Mouse (Mus musculus): ENCODE data around the gene Qk. TPM values are rescaled to one million over a fixed set of nuclear protein-coding genes. Genes with fewer than 3 reads are reported as not detected.

Qk gene
- polyA plus RNA-seq, 1 experiment: 76.0 TPM

GRCm38 (mm10) chr17:10360738-10361137 is 41.1 kb upstream of the Qk start:
- no peaks in the 10 kb centered on the region for H3K4me1 ChIP-seq (ENCODE audit: control insufficient read depth, insufficient read depth, insufficient read length)
- H3K27me3 ChIP-seq (ENCODE audit: control insufficient read depth, insufficient read depth, low read length): no peaks in the 10 kb centered on the region
- H3K4me3 ChIP-seq (ENCODE audit: extremely low read depth, insufficient read depth, insufficient read length): no peak overlapping the region
- DNase-seq (ENCODE audit: low read depth in 1 of 2, low spot score in 2 of 2): no peak
- 90% methylated on average over 4 of the region's 4 CpGs for WGBS
- H3K27ac ChIP-seq (ENCODE audit: insufficient read depth, low read length): no peak overlapping the region
- no peaks in the 10 kb centered on the region for H3K36me3 ChIP-seq (ENCODE audit: control insufficient read depth, insufficient read depth, low read length)
- TF ChIP-seq POLR2A (IDR thresholded peaks at IDR 0.05; ENCODE audit: low read depth, low read length): no peak
- no peak for TF ChIP-seq CTCF (IDR thresholded peaks at IDR 0.05; ENCODE audit: extremely low read depth, insufficient read depth, insufficient read length, insufficient replicate concordance)

GRCm38 (mm10) chr17:10359466-10359865 is 39.8 kb upstream of the Qk start:
- TF ChIP-seq POLR2A (IDR thresholded peaks at IDR 0.05; ENCODE audit: low read depth, low read length) (no peak), CTCF (IDR thresholded peaks at IDR 0.05; ENCODE audit: extremely low read depth, insufficient read depth, insufficient read length, insufficient replicate concordance) (no peak)
- WGBS: 57% methylated on average over 14 of the region's 14 CpGs
- Histone ChIP-seq H3K27ac (ENCODE audit: insufficient read depth, low read length) (peak overlapping the region; percentile 18; the same call in 1 of the 2 replicates), H3K27me3 (ENCODE audit: control insufficient read depth, insufficient read depth, low read length) (no peaks in the 10 kb centered on the region), H3K36me3 (ENCODE audit: control insufficient read depth, insufficient read depth, low read length) (no peaks in the 10 kb centered on the region), H3K4me1 (ENCODE audit: control insufficient read depth, insufficient read depth, insufficient read length) (no peaks in the 10 kb centered on the region), H3K4me3 (ENCODE audit: extremely low read depth, insufficient read depth, insufficient read length) (no peak overlapping the region)
- no peak for DNase-seq (ENCODE audit: low read depth in 1 of 2, low spot score in 2 of 2)

GRCm38 (mm10) chr17:10357348-10357747 is 37.7 kb upstream of the Qk start:
- Histone ChIP-seq H3K4me3 (ENCODE audit: extremely low read depth, insufficient read depth, insufficient read length) (no peak overlapping the region), H3K4me1 (ENCODE audit: control insufficient read depth, insufficient read depth, insufficient read length) (no peaks in the 10 kb centered on the region), H3K27ac (ENCODE audit: insufficient read depth, low read length) (no peak overlapping the region), H3K27me3 (ENCODE audit: control insufficient read depth, insufficient read depth, low read length) (no peaks in the 10 kb centered on the region), H3K36me3 (ENCODE audit: control insufficient read depth, insufficient read depth, low read length) (no peaks in the 10 kb centered on the region)
- TF ChIP-seq POLR2A (IDR thresholded peaks at IDR 0.05; ENCODE audit: low read depth, low read length) (no peak), CTCF (IDR thresholded peaks at IDR 0.05; ENCODE audit: extremely low read depth, insufficient read depth, insufficient read length, insufficient replicate concordance) (no peak)
- no peak for DNase-seq (ENCODE audit: low read depth in 1 of 2, low spot score in 2 of 2)
- 92% methylated on average over 12 of the region's 12 CpGs for WGBS

- DNase-seq (ENCODE audit: low read depth in 1 of 2, low spot score in 2 of 2): no peak
- Histone ChIP-seq H3K36me3 (ENCODE audit: control insufficient read depth, insufficient read depth, low read length) (no peaks in the 10 kb centered on the region), H3K4me3 (ENCODE audit: extremely low read depth, insufficient read depth, insufficient read length) (no peak overlapping the region), H3K4me1 (ENCODE audit: control insufficient read depth, insufficient read depth, insufficient read length) (no peaks in the 10 kb centered on the region), H3K27ac (ENCODE audit: insufficient read depth, low read length) (no peak overlapping the region), H3K27me3 (ENCODE audit: control insufficient read depth, insufficient read depth, low read length) (no peaks in the 10 kb centered on the region)
- TF ChIP-seq POLR2A (IDR thresholded peaks at IDR 0.05; ENCODE audit: low read depth, low read length): no peak
- WGBS: 68% methylated on average over 6 of the region's 6 CpGs
Measured at GRCm38 (mm10) chr17:10356294-10356693, 36.6 kb upstream of the Qk start.

GRCm38 (mm10) chr17:10355746-10356145 is 36.1 kb upstream of the Qk start:
- Histone ChIP-seq H3K4me3 (ENCODE audit: extremely low read depth, insufficient read depth, insufficient read length) (no peak overlapping the region), H3K36me3 (ENCODE audit: control insufficient read depth, insufficient read depth, low read length) (no peaks in the 10 kb centered on the region), H3K4me1 (ENCODE audit: control insufficient read depth, insufficient read depth, insufficient read length) (no peaks in the 10 kb centered on the region), H3K27ac (ENCODE audit: insufficient read depth, low read length) (no peak overlapping the region), H3K27me3 (ENCODE audit: control insufficient read depth, insufficient read depth, low read length) (no peaks in the 10 kb centered on the region)
- TF ChIP-seq CTCF (IDR thresholded peaks at IDR 0.05; ENCODE audit: extremely low read depth, insufficient read depth, insufficient read length, insufficient replicate concordance): no peak
- no peak for TF ChIP-seq POLR2A (IDR thresholded peaks at IDR 0.05; ENCODE audit: low read depth, low read length)
- no peak for DNase-seq (ENCODE audit: low read depth in 1 of 2, low spot score in 2 of 2)
- WGBS: 65% methylated on average over 8 of the region's 8 CpGs

GRCm38 (mm10) chr17:10338286-10338685 is 18.6 kb upstream of the Qk start:
- Histone ChIP-seq H3K27me3 (ENCODE audit: control insufficient read depth, insufficient read depth, low read length) (0 out of 2 replicates have a peak, but pooled peaks cover 3% of the 10 kb centered on the region), H3K36me3 (ENCODE audit: control insufficient read depth, insufficient read depth, low read length) (no peaks in the 10 kb centered on the region), H3K4me1 (ENCODE audit: control insufficient read depth, insufficient read depth, insufficient read length) (no peaks in the 10 kb centered on the region), H3K4me3 (ENCODE audit: extremely low read depth, insufficient read depth, insufficient read length) (no peak overlapping the region), H3K27ac (ENCODE audit: insufficient read depth, low read length) (no peak overlapping the region)
- TF ChIP-seq POLR2A (IDR thresholded peaks at IDR 0.05; ENCODE audit: low read depth, low read length) (no peak), CTCF (IDR thresholded peaks at IDR 0.05; ENCODE audit: extremely low read depth, insufficient read depth, insufficient read length, insufficient replicate concordance) (no peak)
- DNase-seq (ENCODE audit: low read depth in 1 of 2, low spot score in 2 of 2): no peak
- 91% methylated on average over 10 of the region's 10 CpGs for WGBS

GRCm38 (mm10) chr17:10336558-10336957 is 16.9 kb upstream of the Qk start:
- no peak for DNase-seq (ENCODE audit: low read depth in 1 of 2, low spot score in 2 of 2)
- Histone ChIP-seq H3K27me3 (ENCODE audit: control insufficient read depth, insufficient read depth, low read length) (0 out of 2 replicates have a peak, but pooled peaks cover 3% of the 10 kb centered on the region), H3K27ac (ENCODE audit: insufficient read depth, low read length) (no peak overlapping the region), H3K4me1 (ENCODE audit: control insufficient read depth, insufficient read depth, insufficient read length) (no peaks in the 10 kb centered on the region), H3K36me3 (ENCODE audit: control insufficient read depth, insufficient read depth, low read length) (no peaks in the 10 kb centered on the region), H3K4me3 (ENCODE audit: extremely low read depth, insufficient read depth, insufficient read length) (no peak overlapping the region)
- 94% methylated on average over 12 of the region's 12 CpGs for WGBS
- no peak for TF ChIP-seq CTCF (IDR thresholded peaks at IDR 0.05; ENCODE audit: extremely low read depth, insufficient read depth, insufficient read length, insufficient replicate concordance)
- TF ChIP-seq POLR2A (IDR thresholded peaks at IDR 0.05; ENCODE audit: low read depth, low read length): no peak

All from spleen, adult 2 months (tissue).